Mouse (Mus musculus): ENCODE measurements around the gene Dctn1.

The Dctn1 gene

GRCm38 (mm10) chr6:83165607-83166242 is at the start of gene Dctn1:
Gene Dctn1, plus strand, starts transcription at chr6:83165920.
- DNase-seq = peak; percentile 97

DNA sequence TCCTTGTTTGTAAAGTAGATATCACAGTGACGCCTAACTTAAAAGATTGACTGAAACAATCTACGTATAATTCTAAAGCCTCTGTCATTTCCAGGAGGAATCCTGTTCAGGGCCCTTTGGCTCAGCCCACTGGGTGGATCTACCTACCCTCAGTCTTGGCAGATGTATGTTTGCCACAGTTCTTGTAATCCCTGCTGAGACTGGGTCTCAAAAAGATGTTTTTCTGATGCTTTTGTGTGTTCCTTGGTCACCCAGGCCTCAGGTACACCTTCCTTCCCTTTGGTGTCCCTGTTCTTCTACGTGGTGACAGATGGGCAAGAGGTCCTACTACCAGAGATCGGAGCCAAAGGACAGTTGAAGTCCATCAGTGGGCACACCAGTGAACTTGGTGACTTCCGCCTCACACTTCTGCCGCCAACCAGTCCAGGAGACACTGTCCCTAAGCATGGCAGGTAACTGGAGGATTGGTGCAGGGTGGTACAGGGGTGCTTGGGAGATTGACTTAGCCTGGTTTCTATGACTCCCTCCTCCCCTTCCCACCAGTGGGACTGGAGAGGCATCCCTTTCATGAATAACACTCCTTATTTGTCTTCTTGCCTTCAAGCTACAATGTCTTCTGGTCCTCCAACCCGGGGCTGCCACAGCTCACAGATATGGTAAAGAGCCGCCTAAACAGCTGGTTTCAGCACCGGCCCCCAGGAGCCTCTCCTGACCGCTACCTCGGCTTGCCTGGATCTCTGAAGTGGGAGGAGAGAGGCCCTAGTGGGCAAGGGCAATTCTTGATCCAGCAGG is 49.2 kb upstream of the Dctn1 start:
- no peak for DNase-seq

DNA sequence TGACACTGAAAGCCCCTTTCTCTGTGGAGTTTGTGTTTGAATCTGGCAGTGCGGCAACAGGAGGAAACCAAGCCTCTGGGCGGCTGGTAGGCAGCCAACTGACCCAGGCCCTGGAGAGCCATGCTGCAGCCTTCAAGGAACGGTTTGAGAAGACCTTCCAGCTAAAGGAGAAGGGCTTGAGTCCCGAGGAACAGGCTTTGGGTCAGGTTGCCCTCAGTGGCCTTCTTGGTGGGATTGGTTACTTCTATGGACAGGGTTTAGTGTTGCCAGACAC is 48.6 kb upstream of the Dctn1 start:
- no peak for DNase-seq

GRCm38 (mm10) chr6:83117616-83118015 is 48.1 kb upstream of the Dctn1 start:
- DNase-seq = no peak

DNA sequence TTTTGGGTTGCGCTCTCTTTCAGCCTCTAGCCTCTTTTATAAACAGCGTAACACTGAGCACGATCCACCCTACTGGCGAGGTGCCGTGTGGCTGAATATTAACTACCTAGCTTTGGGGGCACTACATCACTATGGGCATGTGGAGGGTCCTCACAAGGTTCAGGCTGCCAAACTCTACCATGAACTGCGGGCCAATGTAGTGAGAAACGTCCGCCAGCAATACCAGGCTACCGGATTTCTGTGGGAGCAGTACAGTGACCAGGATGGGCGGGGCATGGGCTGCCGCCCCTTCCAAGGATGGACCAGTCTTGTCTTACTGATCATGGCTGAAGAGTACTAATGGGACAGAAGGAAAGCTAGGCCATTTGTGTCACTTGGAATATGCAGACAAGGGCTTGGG is 47.4 kb upstream of the Dctn1 start:
- no peak for DNase-seq

DNA sequence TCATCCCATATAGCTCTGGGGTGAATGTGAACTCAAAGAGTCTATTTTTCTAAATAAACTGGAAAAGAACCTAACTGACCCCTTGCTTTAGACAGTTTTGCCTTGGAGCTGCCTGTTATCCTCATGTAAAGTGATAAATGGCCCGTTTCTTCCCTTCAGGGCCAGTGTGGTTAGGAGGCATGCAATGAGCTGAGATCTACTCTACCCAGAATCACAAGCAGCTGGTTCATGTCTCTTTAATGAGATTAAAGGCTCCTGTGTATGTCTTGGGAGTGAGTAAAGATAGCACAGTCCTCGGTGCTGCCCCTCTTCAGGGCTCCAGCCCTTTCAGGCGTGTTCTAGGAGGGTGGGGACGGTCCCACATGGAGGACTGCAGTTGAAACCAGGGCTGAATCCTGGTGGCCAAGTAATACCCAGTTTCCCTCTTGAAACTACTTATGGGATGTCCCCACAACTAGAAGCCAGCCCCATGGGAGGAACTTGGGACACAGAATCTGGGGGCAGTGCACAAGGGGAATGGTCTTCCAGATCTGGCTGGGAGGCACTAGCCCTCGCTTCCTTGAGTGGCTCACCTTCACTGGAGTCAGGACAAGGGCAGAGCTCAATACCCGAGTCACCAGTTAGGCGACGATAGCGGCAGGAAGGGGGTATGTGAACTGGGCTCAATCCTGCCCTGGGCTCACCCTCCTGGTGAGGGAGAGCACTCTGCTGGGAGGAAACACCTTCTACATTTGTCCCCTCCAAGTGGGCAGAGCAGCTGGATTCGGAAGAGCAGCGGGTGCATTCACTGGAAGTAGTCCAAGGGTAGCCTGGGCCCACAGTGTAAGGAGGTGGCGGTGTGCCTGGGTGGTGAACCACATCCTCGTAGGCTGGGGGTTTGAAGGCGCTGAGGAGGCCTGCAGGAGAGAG is 46.6 kb upstream of the Dctn1 start:
- no peak for DNase-seq

GRCm38 (mm10) chr6:83119734-83120051 is 46.0 kb upstream of the Dctn1 start:
- DNase-seq = no peak

DNA sequence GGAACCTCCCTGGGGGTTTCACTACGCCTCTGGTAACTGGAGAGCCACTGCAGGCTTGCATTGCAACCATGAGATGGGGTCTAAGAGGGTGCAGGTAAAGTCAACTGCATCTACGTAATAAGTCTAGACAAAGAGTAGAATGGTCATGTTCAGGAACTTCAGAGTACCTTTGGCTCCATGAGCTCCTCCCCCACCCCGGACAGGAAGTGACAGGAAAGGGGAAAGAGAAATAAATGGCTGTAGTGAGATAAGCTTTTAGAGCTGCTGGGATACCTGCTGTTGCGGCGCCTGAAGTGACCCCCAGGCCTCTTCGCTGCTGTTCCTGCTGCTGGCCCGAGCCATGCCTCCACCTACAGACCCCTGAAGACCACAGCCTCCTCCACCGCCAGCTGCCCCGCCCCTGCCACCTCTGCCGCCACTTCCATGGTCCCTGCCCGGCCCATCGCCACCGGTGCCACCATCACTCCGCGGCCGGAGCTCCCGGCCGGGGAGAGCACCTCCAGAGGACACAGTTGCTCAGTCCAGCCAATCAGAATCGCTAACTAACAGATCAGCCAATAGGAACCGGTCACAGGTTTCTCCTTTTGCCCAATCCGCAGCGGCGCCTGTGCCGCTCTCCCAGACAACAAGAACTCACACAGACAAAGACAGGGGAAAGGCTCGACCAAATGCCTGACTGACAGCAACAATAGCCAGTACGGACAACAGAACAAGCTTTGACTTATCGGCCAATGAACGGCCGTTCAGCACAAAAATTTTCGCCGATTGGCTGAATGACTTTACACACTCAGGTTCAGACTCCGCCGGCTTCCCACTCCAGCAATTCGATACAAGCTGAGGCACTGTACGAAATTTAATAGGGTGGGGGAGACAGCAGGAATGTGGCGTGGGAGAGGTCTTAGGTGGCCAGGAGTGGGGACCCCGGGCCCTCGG is 44.5 kb upstream of the Dctn1 start, which contains the start of gene Wbp1:
Gene Wbp1, minus strand, starts transcription at position 630 of the 933 bp plus-strand sequence.
- peak; percentile 96 for DNase-seq

DNA sequence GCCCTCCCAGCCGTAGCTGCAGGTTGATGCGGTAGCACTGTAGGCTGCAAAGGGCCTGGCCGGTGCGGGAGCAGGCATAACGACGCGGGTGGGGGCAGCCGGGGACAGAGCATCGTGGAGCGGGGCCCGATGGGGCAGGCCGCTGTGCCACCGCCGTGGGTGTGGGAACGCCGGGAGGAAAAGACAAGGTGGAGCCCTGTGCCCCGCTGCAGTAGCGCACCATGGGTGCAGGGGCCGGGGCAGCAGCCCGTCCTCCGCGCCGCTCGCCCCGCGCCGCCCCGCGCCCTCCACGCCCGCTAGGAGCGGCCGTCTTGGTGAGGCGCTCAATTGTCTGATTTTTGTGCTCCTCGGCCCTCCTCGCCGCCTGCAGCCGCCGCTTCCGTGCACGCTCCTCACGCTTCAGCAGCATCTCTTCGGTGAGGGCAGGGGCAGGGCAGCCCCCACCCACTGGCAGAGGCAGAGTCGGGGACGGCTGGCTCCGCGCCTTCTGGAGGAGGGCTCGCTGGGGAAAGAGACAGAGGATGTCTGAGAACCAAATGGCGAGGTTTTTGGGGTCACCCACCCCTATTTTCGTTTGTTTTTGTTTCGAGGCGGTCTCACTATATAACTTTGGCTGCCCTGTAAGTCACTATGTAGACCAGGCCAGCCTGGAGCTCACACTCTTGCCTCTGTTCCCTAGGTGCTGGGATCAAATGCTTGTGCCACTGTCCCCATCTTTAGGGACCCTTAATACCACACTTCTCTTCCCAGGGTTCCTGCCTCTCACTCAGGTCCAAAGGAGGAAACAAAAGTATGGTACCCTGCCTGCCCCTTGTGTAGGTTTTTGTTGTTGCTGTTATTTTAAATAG is 43.6 kb upstream of the Dctn1 start:
- DNase-seq = peak; percentile 58

GRCm38 (mm10) chr6:83122961-83123360 is 42.8 kb upstream of the Dctn1 start:
- no peak for DNase-seq

DNA sequence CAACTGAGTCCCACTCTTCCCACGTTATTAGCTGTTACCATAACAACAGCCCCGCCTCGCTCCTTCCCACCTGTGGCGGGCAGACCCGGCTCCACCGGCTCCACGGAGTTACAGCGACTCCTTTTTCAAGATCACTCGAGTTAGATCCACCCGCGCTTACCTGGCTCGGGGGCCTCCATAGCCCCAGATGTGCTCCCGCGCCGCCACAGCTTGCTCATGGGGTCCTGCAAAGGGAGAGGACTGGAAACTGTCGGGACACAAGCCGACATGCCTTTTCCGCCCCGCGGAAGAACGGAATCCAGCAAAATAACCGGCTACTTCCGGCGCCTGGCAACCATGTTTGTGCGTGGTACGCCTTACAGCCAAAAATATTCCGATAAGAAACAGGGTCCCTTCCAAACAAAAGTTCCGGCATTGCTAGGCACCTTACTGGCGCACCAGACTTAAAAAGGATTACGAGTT is 40.8 kb upstream of the Dctn1 start:
- peak; percentile 96 for DNase-seq

DNA sequence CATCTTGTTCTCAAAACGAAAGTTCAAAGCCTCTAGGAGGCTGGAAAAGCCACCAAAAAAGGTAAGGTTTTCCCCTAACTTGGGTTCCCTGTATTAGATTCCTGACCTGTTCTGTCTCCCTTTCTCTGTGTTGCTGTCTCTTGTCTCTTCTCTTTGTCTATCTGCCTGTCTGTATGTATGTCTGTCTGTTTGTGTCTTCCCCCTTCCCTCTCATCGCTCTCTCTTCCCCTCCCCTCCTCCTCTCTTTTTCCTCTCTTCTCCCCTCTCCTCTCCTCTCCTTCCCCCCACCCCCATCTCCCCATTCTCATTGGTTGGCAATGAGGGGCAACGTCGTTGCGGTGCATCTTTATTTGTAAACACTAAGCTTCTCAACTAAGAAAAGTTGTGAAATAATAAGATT is 40.4 kb upstream of the Dctn1 start, which contains the start of gene Ino80b:
Gene Ino80b, minus strand, starts transcription at position 101 of the 400 bp plus-strand sequence.
- DNase-seq = no peak

GRCm38 (mm10) chr6:83127419-83127818 is 38.3 kb upstream of the Dctn1 start:
- no peak for DNase-seq

- DNase-seq = no peak
Observed at GRCm38 (mm10) chr6:83131469-83132034, 34.2 kb upstream of the Dctn1 start.

GRCm38 (mm10) chr6:83132176-83132919 is 33.4 kb upstream of the Dctn1 start:
- DNase-seq = no peak

DNA sequence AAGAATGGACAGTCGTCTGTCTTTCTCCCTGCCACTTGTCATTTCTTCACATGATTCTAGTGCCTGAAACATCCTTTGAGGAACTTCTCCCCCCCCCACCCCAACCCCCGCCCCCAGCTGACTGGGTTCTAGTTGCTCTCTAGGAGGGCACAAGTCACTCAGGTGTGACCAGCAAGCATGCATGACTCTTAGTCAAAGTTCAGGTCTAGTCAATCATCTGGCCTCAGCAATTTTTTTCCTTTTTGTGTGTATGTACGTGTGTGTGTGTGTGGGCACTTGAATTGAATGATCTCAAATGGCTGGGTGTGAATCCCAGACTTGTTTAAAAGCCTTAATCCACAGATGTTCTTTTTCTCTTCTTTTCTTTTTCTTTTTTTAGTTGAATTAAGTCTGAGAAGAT is 31.5 kb upstream of the Dctn1 start:
- no peak for DNase-seq

DNA sequence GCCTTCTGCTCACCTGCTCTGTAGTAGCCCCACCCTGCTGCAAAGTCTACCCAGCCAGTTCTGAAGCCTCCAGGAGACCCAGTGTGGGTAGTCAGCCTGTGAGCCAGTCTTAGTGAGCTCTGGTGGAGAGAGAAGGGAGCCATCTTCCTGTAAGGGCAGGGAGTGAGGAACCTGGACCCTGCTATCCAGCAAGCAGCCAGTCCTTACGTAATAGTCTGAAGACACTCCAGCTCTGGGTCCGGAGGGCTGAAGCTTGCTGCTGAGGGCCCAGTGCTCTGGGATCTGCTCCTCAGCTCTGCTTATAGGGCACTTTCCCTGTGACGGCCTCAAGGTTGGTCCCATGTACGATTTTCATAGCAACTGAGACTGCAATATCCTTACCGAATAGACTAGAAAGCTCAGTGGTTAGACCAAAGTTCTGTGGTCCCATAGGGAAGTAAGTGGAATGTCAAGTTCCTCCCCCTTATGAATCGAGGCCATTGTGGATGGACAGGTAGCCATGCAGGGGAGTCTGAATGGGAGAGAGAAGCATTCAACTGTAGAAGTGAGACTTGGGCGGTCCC is 30.7 kb upstream of the Dctn1 start, which contains the start of gene Rtkn:
Gene Rtkn, plus strand, starts transcription at position 513 of the 563 bp plus-strand sequence.
- DNase-seq = no peak

DNA sequence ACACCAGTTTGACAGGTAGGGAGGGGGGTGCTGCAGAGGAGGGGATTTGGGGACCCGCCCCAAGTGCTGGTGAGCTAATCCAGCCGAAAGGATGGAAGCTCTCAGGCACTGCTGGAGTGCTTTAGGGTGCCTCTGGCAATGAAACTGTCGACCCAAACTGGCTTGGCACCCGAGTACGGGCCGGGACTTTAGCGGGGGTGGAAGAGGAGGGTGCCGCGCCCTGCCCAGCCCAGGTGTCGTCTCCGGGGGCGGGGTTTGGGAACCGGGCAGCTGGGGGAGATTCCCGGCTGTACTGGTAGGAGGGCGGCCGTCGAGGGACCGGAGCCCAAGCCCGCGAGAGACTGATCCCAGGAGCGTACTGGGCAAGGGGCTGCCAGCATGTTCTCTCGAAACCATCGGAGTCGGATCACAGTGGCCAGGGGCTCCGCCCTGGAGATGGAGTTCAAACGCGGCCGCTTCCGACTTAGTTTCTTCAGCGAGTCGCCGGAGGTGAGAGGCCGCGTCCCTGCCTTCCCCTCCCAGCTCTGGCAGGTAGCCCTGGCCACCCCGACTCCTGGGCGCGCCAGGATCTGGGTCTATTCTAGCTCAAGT is 30.1 kb upstream of the Dctn1 start:
- DNase-seq = peak; percentile 49

DNA sequence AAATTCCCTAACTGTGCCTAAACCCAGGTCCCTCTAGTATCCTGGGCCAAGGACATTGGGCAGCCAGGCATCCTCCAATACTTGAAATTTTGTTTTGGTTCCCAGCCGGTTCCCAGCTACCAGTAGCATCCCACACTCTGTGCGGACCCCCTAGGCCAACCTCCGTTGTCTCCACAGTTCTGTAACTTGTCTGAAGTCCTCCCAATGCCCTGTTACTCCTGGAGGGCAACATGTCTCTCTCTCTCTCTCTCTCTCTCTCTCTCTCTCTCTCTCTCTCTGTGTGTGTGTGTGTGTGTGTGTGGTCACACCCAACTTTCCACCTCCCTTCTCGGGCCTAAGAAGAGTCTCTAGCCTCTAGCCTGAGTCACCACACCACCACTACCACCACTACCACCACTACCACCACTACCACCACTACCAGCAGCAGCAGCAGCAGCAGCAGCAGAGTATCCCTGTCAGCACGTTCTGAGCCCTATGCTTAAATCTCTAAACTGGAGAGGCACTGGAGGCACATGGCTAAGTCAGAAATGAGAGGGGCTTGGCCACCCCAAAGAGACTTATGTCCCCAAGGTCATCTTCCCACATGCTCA is 29.3 kb upstream of the Dctn1 start:
- DNase-seq = peak; percentile 19
